Mouse (Mus musculus): Measurements from ENCODE around the gene BC037034. TPM values are rescaled to one million over a fixed set of nuclear protein-coding genes. Genes with fewer than 3 reads are reported as not detected.

BC037034 gene
- polyA plus RNA-seq, 1 experiment from 2014 or later: 3.9 TPM

GRCm38 (mm10) chr5:138267114-138267513, 3.3 kb upstream of the BC037034 start:
- 89% methylated on average over 3 of the region's 3 CpGs for WGBS
- no peak for ATAC-seq (ENCODE audit: insufficient read depth, low FRiP score)
- no peak overlapping the region for H3K4me2 ChIP-seq (ENCODE audit: low read depth, low read length)

GRCm38 (mm10) chr5:138265712-138266111, 1.9 kb upstream of the BC037034 start:
- Histone ChIP-seq H3K27me3 (ENCODE audit: control insufficient read depth, insufficient read depth, low read length) (no peaks in the 10 kb centered on the region), H3K9ac (ENCODE audit: low read length) (no peak overlapping the region), H3K4me2 (ENCODE audit: low read depth, low read length) (no peak overlapping the region), H3K36me3 (ENCODE audit: control insufficient read depth, insufficient read depth, low read length) (peaks cover 8% of the 10 kb centered on the region), H3K27ac (ENCODE audit: low read length) (no peak overlapping the region), H3K4me3 (replicated peaks; ENCODE audit: low read length) (no peak overlapping the region), H3K9me3 (replicated peaks; ENCODE audit: control insufficient read depth, low read length) (no peaks in the 10 kb centered on the region), H3K4me1 (ENCODE audit: control insufficient read depth, insufficient read depth, low read length) (peaks cover 17% of the 10 kb centered on the region)
- 96% methylated on average over 4 of the region's 4 CpGs for WGBS
- ATAC-seq (ENCODE audit: insufficient read depth, low FRiP score): no peak

More at GRCm38 (mm10) chr5:138267114-138267513, 3.3 kb upstream of the BC037034 start:
- Histone ChIP-seq H3K27me3 (ENCODE audit: control insufficient read depth, insufficient read depth, low read length) (no peaks in the 10 kb centered on the region), H3K36me3 (ENCODE audit: control insufficient read depth, insufficient read depth, low read length) (no peaks in the 10 kb centered on the region), H3K27ac (ENCODE audit: low read length) (no peak overlapping the region), H3K4me1 (ENCODE audit: control insufficient read depth, insufficient read depth, low read length) (peaks cover 19% of the 10 kb centered on the region), H3K9ac (ENCODE audit: low read length) (no peak overlapping the region), H3K9me3 (replicated peaks; ENCODE audit: control insufficient read depth, low read length) (no peaks in the 10 kb centered on the region), H3K4me3 (replicated peaks; ENCODE audit: low read length) (no peak overlapping the region)

- no peak for ATAC-seq (ENCODE audit: insufficient read depth, low FRiP score)
- peaks cover 17% of the 10 kb centered on the region for H3K4me1 ChIP-seq (ENCODE audit: control insufficient read depth, insufficient read depth, low read length)
- WGBS: 5% methylated on average over 6 of the region's 6 CpGs
- no peaks in the 10 kb centered on the region for H3K27me3 ChIP-seq (ENCODE audit: control insufficient read depth, insufficient read depth, low read length)
- peak overlapping the region; percentile 99 for H3K4me2 ChIP-seq (ENCODE audit: low read depth, low read length)
- H3K9ac ChIP-seq (ENCODE audit: low read length): peak overlapping the region; percentile 97
- H3K36me3 ChIP-seq (ENCODE audit: control insufficient read depth, insufficient read depth, low read length): peaks cover 8% of the 10 kb centered on the region
- H3K27ac ChIP-seq (ENCODE audit: low read length): peak overlapping the region; percentile 68; the same call in 1 of the 2 replicates
- H3K9me3 ChIP-seq (replicated peaks; ENCODE audit: control insufficient read depth, low read length): no peaks in the 10 kb centered on the region
- H3K4me3 ChIP-seq (replicated peaks; ENCODE audit: low read length): peak overlapping the region; percentile 91
These were observed 360 bp upstream of the BC037034 start for GRCm38 (mm10) chr5:138264207-138264578.

GRCm38 (mm10) chr5:138262582-138263240, 1.1 kb downstream of the BC037034 start:
- Histone ChIP-seq H3K9ac (ENCODE audit: low read length) (peak overlapping the region; percentile 97), H3K36me3 (ENCODE audit: control insufficient read depth, insufficient read depth, low read length) (peaks cover 8% of the 10 kb centered on the region), H3K27me3 (ENCODE audit: control insufficient read depth, insufficient read depth, low read length) (no peaks in the 10 kb centered on the region), H3K9me3 (replicated peaks; ENCODE audit: control insufficient read depth, low read length) (no peaks in the 10 kb centered on the region), H3K27ac (ENCODE audit: low read length) (no peak overlapping the region), H3K4me2 (ENCODE audit: low read depth, low read length) (peak overlapping the region; percentile 99), H3K4me1 (ENCODE audit: control insufficient read depth, insufficient read depth, low read length) (peaks cover 17% of the 10 kb centered on the region), H3K4me3 (replicated peaks; ENCODE audit: low read length) (peak overlapping the region; percentile 91)
- 59% methylated on average over 18 of the region's 18 CpGs for WGBS
- ATAC-seq (ENCODE audit: insufficient read depth, low FRiP score): no peak

- Histone ChIP-seq H3K27ac (ENCODE audit: low read length) (no peak overlapping the region), H3K9ac (ENCODE audit: low read length) (0 out of 2 replicates have a peak overlapping the region, but pooled peaks have one; percentile 18), H3K36me3 (ENCODE audit: control insufficient read depth, insufficient read depth, low read length) (peaks cover 8% of the 10 kb centered on the region), H3K9me3 (replicated peaks; ENCODE audit: control insufficient read depth, low read length) (no peaks in the 10 kb centered on the region), H3K4me3 (replicated peaks; ENCODE audit: low read length) (peak overlapping the region; percentile 91; the same call in 1 of the 2 replicates), H3K4me2 (ENCODE audit: low read depth, low read length) (0 out of 2 replicates have a peak overlapping the region, but pooled peaks have one; percentile 99), H3K27me3 (ENCODE audit: control insufficient read depth, insufficient read depth, low read length) (no peaks in the 10 kb centered on the region), H3K4me1 (ENCODE audit: control insufficient read depth, insufficient read depth, low read length) (peaks cover 17% of the 10 kb centered on the region)
- ATAC-seq (ENCODE audit: insufficient read depth, low FRiP score): no peak
- 74% methylated on average over 4 of the region's 4 CpGs for WGBS
These were observed 1.8 kb downstream of the BC037034 start for GRCm38 (mm10) chr5:138262001-138262400.

- Histone ChIP-seq H3K4me3 (replicated peaks; ENCODE audit: low read length) (no peak overlapping the region), H3K27me3 (ENCODE audit: control insufficient read depth, insufficient read depth, low read length) (no peaks in the 10 kb centered on the region), H3K36me3 (ENCODE audit: control insufficient read depth, insufficient read depth, low read length) (peaks cover 8% of the 10 kb centered on the region), H3K4me2 (ENCODE audit: low read depth, low read length) (no peak overlapping the region), H3K9me3 (replicated peaks; ENCODE audit: control insufficient read depth, low read length) (no peaks in the 10 kb centered on the region), H3K27ac (ENCODE audit: low read length) (no peak overlapping the region), H3K9ac (ENCODE audit: low read length) (no peak overlapping the region), H3K4me1 (ENCODE audit: control insufficient read depth, insufficient read depth, low read length) (peaks cover 21% of the 10 kb centered on the region)
- 70% methylated on average over 11 of the region's 11 CpGs for WGBS
- no peak for ATAC-seq (ENCODE audit: insufficient read depth, low FRiP score)
These were observed 3.0 kb downstream of the BC037034 start for GRCm38 (mm10) chr5:138260834-138261233.

GRCm38 (mm10) chr5:138260051-138260450, 3.8 kb downstream of the BC037034 start:
- H3K4me1 ChIP-seq (ENCODE audit: control insufficient read depth, insufficient read depth, low read length): peaks cover 23% of the 10 kb centered on the region
- H3K4me2 ChIP-seq (ENCODE audit: low read depth, low read length): no peak overlapping the region
- no peak overlapping the region for H3K4me3 ChIP-seq (replicated peaks; ENCODE audit: low read length)
- 70% methylated on average over 10 of the region's 10 CpGs for WGBS
- H3K9me3 ChIP-seq (replicated peaks; ENCODE audit: control insufficient read depth, low read length): no peaks in the 10 kb centered on the region
- no peak for ATAC-seq (ENCODE audit: insufficient read depth, low FRiP score)
- H3K36me3 ChIP-seq (ENCODE audit: control insufficient read depth, insufficient read depth, low read length): peaks cover 8% of the 10 kb centered on the region
- no peaks in the 10 kb centered on the region for H3K27me3 ChIP-seq (ENCODE audit: control insufficient read depth, insufficient read depth, low read length)
- no peak overlapping the region for H3K27ac ChIP-seq (ENCODE audit: low read length)
- no peak overlapping the region for H3K9ac ChIP-seq (ENCODE audit: low read length)

- Histone ChIP-seq H3K4me3 (replicated peaks; ENCODE audit: low read length) (no peak overlapping the region), H3K27ac (ENCODE audit: low read length) (no peak overlapping the region)
These were observed 4.8 kb downstream of the BC037034 start for GRCm38 (mm10) chr5:138258993-138259392.

GRCm38 (mm10) chr5:138258542-138258941, 5.3 kb downstream of the BC037034 start:
- Histone ChIP-seq H3K9me3 (replicated peaks; ENCODE audit: control insufficient read depth, low read length) (no peaks in the 10 kb centered on the region), H3K36me3 (ENCODE audit: control insufficient read depth, insufficient read depth, low read length) (peaks cover 8% of the 10 kb centered on the region), H3K27me3 (ENCODE audit: control insufficient read depth, insufficient read depth, low read length) (no peaks in the 10 kb centered on the region), H3K9ac (ENCODE audit: low read length) (no peak overlapping the region), H3K4me3 (replicated peaks; ENCODE audit: low read length) (no peak overlapping the region), H3K27ac (ENCODE audit: low read length) (no peak overlapping the region), H3K4me2 (ENCODE audit: low read depth, low read length) (no peak overlapping the region), H3K4me1 (ENCODE audit: control insufficient read depth, insufficient read depth, low read length) (peaks cover 21% of the 10 kb centered on the region)
- ATAC-seq (ENCODE audit: insufficient read depth, low FRiP score): no peak
- WGBS: 78% methylated on average over 6 of the region's 6 CpGs

More at GRCm38 (mm10) chr5:138258993-138259392, 4.8 kb downstream of the BC037034 start:
- peaks cover 8% of the 10 kb centered on the region for H3K36me3 ChIP-seq (ENCODE audit: control insufficient read depth, insufficient read depth, low read length)
- 65% methylated on average over 7 of the region's 7 CpGs for WGBS
- no peak for ATAC-seq (ENCODE audit: insufficient read depth, low FRiP score)
- no peaks in the 10 kb centered on the region for H3K27me3 ChIP-seq (ENCODE audit: control insufficient read depth, insufficient read depth, low read length)
- H3K4me2 ChIP-seq (ENCODE audit: low read depth, low read length): no peak overlapping the region
- H3K4me1 ChIP-seq (ENCODE audit: control insufficient read depth, insufficient read depth, low read length): peaks cover 21% of the 10 kb centered on the region
- no peak overlapping the region for H3K9ac ChIP-seq (ENCODE audit: low read length)
- H3K9me3 ChIP-seq (replicated peaks; ENCODE audit: control insufficient read depth, low read length): no peaks in the 10 kb centered on the region
